11 mouse cellular contexts compared by ENCODE assay signal in genomic region chr10:70363054-70363453, GRCm38 (mm10).
DNase-seq lines count a peak whose midpoint lies in the region; ATAC-seq and TF ChIP-seq lines count a peak whose summit lies in the region.
"Had no signal": no experiment of that assay in that cellular context is flagged by ENCODE, and none has a peak within 500 bp of the region (broad histone marks: within the 10 kb centered on the region; RNA-seq: fewer than 3 reads in every experiment).

No protein-coding gene starts in this region.

- H3K9me3 ChIP-seq in forebrain, embryonic 10.5 days: no peaks in the 10 kb centered on the region
- no peaks in the 10 kb centered on the region for H3K9me3 ChIP-seq in forebrain, embryonic 16.5 days (ENCODE audit: control insufficient read depth, low read length)
- H3K9me3 ChIP-seq: embryonic facial prominence, embryonic 12.5 days had no signal

- DNase-seq in forebrain, embryonic 10.5 days (ENCODE audit: extremely low spot score, low spot score): peak; percentile 27
- no peak for DNase-seq in liver, adult 2 months (ENCODE audit: extremely low read depth, low read depth, low spot score)
- DNase-seq in liver: no peak
- DNase-seq in brain, adult 2 months (ENCODE audit: low read depth, low spot score): peak; percentile 27
- peak; percentile 32 for DNase-seq in lung, postnatal 14 days
- no peak for DNase-seq in ovary, postnatal 14 days (ENCODE audit: low spot score)
- DNase-seq in thymus, postnatal 36 days: no peak

- no peak overlapping the region for H3K4me2 ChIP-seq in forebrain, embryonic 16.5 days (ENCODE audit: low read length)
- H3K4me2 ChIP-seq: embryonic facial prominence, embryonic 12.5 days had no signal

- H3K27ac ChIP-seq in forebrain, embryonic 10.5 days: no peak overlapping the region
- H3K27ac ChIP-seq in forebrain, embryonic 16.5 days (ENCODE audit: low read length): no peak overlapping the region
- no peak overlapping the region for H3K27ac ChIP-seq in liver, adult 2 months (replicated peaks; ENCODE audit: insufficient read depth, low read depth, low read length)
- H3K27ac ChIP-seq: embryonic facial prominence, embryonic 12.5 days; macrophage had no signal

- 76% methylated on average over 4 of the region's 4 CpGs for WGBS in forebrain, embryonic 10.5 days
- WGBS in forebrain, embryonic 16.5 days: 75% methylated on average over 4 of the region's 4 CpGs
- 81% methylated on average over 4 of the region's 4 CpGs for WGBS in liver, adult 2 months

- ATAC-seq in forebrain, embryonic 16.5 days: no peak
- ATAC-seq: CD4-positive, CD25-positive, alpha-beta regulatory T cell, adult 4 months had no signal

- peak; percentile 30; the same call in 1 of the 2 replicates for TF ChIP-seq CTCF in liver, adult 2 months (IDR thresholded peaks at IDR 0.05; ENCODE audit: low read depth, low read length)

- no peak for TF ChIP-seq POLR2A in liver, adult 2 months (IDR thresholded peaks at IDR 0.05; ENCODE audit: extremely low read depth, insufficient read depth, low read length)

- no peaks in the 10 kb centered on the region for H3K36me3 ChIP-seq in forebrain, embryonic 10.5 days (replicated peaks)
- H3K36me3 ChIP-seq in forebrain, embryonic 16.5 days (ENCODE audit: control insufficient read depth, insufficient read depth): no peaks in the 10 kb centered on the region
- no peaks in the 10 kb centered on the region for H3K36me3 ChIP-seq in liver, adult 2 months (ENCODE audit: control insufficient read depth, insufficient read depth, low read length)
- H3K36me3 ChIP-seq: embryonic facial prominence, embryonic 12.5 days had no signal

- H3K9ac ChIP-seq in forebrain, embryonic 16.5 days (replicated peaks; ENCODE audit: low read depth, low read length): no peak overlapping the region
- no peak overlapping the region for H3K9ac ChIP-seq in liver, adult 2 months (ENCODE audit: low read depth, low read length)
- H3K9ac ChIP-seq: embryonic facial prominence, embryonic 12.5 days had no signal

- no peak overlapping the region for H3K4me3 ChIP-seq in forebrain, embryonic 10.5 days
- H3K4me3 ChIP-seq in forebrain, embryonic 16.5 days (replicated peaks; ENCODE audit: low read length): no peak overlapping the region
- no peak overlapping the region for H3K4me3 ChIP-seq in liver, adult 2 months (ENCODE audit: insufficient read depth, low read depth, low read length)
- H3K4me3 ChIP-seq: embryonic facial prominence, embryonic 12.5 days had no signal

- no peaks in the 10 kb centered on the region for H3K27me3 ChIP-seq in forebrain, embryonic 10.5 days (ENCODE audit: poor library complexity, severe bottlenecking)
- H3K27me3 ChIP-seq in forebrain, embryonic 16.5 days (replicated peaks; ENCODE audit: control insufficient read depth, insufficient read depth, low read length): no peaks in the 10 kb centered on the region
- no peaks in the 10 kb centered on the region for H3K27me3 ChIP-seq in liver, adult 2 months (ENCODE audit: control insufficient read depth, insufficient read depth, low read length)
- H3K27me3 ChIP-seq: embryonic facial prominence, embryonic 12.5 days had no signal

- no peaks in the 10 kb centered on the region for H3K79me2 ChIP-seq in liver, adult 2 months (ENCODE audit: control insufficient read depth, insufficient read depth, low read length)

- peaks cover 5% of the 10 kb centered on the region; the same call in 1 of the 2 replicates for H3K4me1 ChIP-seq in forebrain, embryonic 10.5 days
- H3K4me1 ChIP-seq in forebrain, embryonic 16.5 days (replicated peaks; ENCODE audit: control insufficient read depth, insufficient read depth, low read length): no peaks in the 10 kb centered on the region
- no peaks in the 10 kb centered on the region for H3K4me1 ChIP-seq in liver, adult 2 months (ENCODE audit: control insufficient read depth, insufficient read depth, low read length)
- H3K4me1 ChIP-seq: embryonic facial prominence, embryonic 12.5 days had no signal

Comparison
In these comparisons a context has a peak if more than half of its experiments do, and no peak if none do; other contexts are left out.
1. DNase-seq: peak in forebrain, embryonic 10.5 days (single experiment), brain, adult 2 months (single experiment) and lung, postnatal 14 days (single experiment); none in liver, adult 2 months (single experiment), liver (single experiment), ovary, postnatal 14 days (single experiment) and thymus, postnatal 36 days (0 of 2).